Mouse (Mus musculus) Patski (cell line): Measurements from ENCODE around the gene Evi2a. TPM values are rescaled to one million over a fixed set of nuclear protein-coding genes. Genes with fewer than 3 reads are reported as not detected.

Experiments
- ATAC-seq: fragments of 100-300 bp; one replicate; pipeline ENCODE4 v1.8.0; 2021
- CTCF ChIA-PET: fragments of 350-600 bp; sonication (Branson Sonifier 250); formaldehyde crosslinking; loops from one replicate; lab custom pipeline; 2022; ENCODE audit warnings: inconsistent platforms; lab: Charles Lee
- POLR2A ChIA-PET: fragments of 350-600 bp; sonication (Branson Sonifier 250); formaldehyde crosslinking; loops from one replicate; lab custom pipeline; 2022; ENCODE audit warnings: antibody characterized with exemption, inconsistent platforms; lab: Charles Lee
- DNase-seq: peaks from one replicate; pipeline ENCODE4 v3.0.0-alpha.2; 2011; ENCODE audit warnings: low read depth, low spot score
- H3K27me3 ChIP-seq: fragments of 371-371 bp; one replicate; pipeline ENCODE4 v1.5.1; 2021
- CTCF ChIP-seq: fragments of 100-300 bp; IDR thresholded peaks from one replicate; pipeline ENCODE4 v1.5.1; 2021
- in situ Hi-C: fragments of 300-500 bp; cut with MboI; formaldehyde crosslinking; loops from 3 replicates; pipeline ENCODE4 v1.11.1; 2018; ENCODE audit warnings: low pct_unique_long_range_greater_than_20kb, mixed read lengths
- polyA plus RNA-seq: library from polyadenylated mRNA; unstranded; gene quantifications from one replicate; pipeline ENCODE4 v1.2.3, GENCODE M21; 2021

Evi2a gene
- polyA plus RNA-seq, 1 experiment from 2014 or later = 0.08 TPM

- no peak for DNase-seq
- no peaks in the 10 kb centered on the region for H3K27me3 ChIP-seq
- in situ Hi-C loops = no loop called here
- TF ChIP-seq CTCF = no peak
- ChIA-PET CTCF (no interaction called here), POLR2A (no interaction called here)
- no peak for ATAC-seq
Observed at GRCm38 (mm10) chr11:79535554-79535953, 5.1 kb upstream of the Evi2a start.

- ATAC-seq (peak; percentile 89), DNase-seq (peak; percentile 85)
- CTCF ChIA-PET = interaction anchor here (0.8 to 1.8 kb wide), 5 partner anchors 12 to 58 kb away, joined by 3 to 6 read pairs (median 4); no protein-coding TSS in a partner anchor
- H3K27me3 ChIP-seq = no peaks in the 10 kb centered on the region
- in situ Hi-C loops = no loop called here
- TF ChIP-seq CTCF = no peak
- POLR2A ChIA-PET = interaction anchor here (0.8 to 1.2 kb wide), 2 partner anchors 9 to 45 kb away, joined by 3 read pairs; no protein-coding TSS in a partner anchor
Observed at GRCm38 (mm10) chr11:79533950-79534690, 3.7 kb upstream of the Evi2a start.

- in situ Hi-C loops = no loop called here
- H3K27me3 ChIP-seq = no peaks in the 10 kb centered on the region
- ATAC-seq (no peak), DNase-seq (no peak)
- ChIA-PET POLR2A (interaction anchor here (0.6 to 1.2 kb wide), 2 partner anchors 44 to 566 kb away, joined by 3 read pairs; no protein-coding TSS in a partner anchor), CTCF (interaction anchor here (1.0 to 1.8 kb wide), 3 partner anchors 11 to 58 kb away, joined by 3 to 6 read pairs (median 4); no protein-coding TSS in a partner anchor)
- TF ChIP-seq CTCF = no peak
Observed at GRCm38 (mm10) chr11:79533311-79533710, 2.9 kb upstream of the Evi2a start.

GRCm38 (mm10) chr11:79531485-79531884 is 1.1 kb upstream of the Evi2a start:
- DNase-seq (no peak), ATAC-seq (no peak)
- ChIA-PET CTCF (interaction anchor here (0.7 kb wide), 1 partner anchor 15 kb away, joined by 3 read pairs; no protein-coding TSS in a partner anchor), POLR2A (interaction anchor here (0.5 kb wide), 1 partner anchor 60 kb away, joined by 3 read pairs; the partner anchor contains the start of gene Rab11fip4)
- no peaks in the 10 kb centered on the region for H3K27me3 ChIP-seq
- in situ Hi-C loops = no loop called here
- no peak for TF ChIP-seq CTCF

DNA sequence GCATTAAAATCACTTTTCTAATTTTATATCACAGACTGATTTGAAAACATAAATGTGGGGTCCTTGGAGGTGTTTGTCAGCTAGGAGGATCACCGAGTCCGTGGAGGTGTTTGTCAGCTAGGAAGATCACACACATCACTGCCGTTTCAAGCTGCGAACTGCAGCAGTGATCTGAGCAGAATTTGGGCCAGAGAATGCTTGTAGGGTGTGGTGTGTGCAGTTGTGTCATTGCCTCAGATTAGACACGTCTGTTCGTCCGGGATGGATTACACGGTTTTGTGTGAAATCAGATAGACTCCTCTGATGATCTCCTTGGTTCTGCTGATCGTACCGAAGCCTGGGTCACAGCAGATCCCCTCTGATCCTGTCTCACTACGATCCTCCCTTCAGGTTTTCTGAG is 365 bp upstream of the Evi2a start:
- CTCF ChIA-PET = no interaction called here
- no peak for DNase-seq
- ATAC-seq = no peak
- H3K27me3 ChIP-seq = no peaks in the 10 kb centered on the region
- in situ Hi-C loops = no loop called here
- POLR2A ChIA-PET = no interaction called here
- no peak for TF ChIP-seq CTCF

GRCm38 (mm10) chr11:79529736-79530135 is 673 bp downstream of the Evi2a start:
- in situ Hi-C loops = no loop called here

DNA sequence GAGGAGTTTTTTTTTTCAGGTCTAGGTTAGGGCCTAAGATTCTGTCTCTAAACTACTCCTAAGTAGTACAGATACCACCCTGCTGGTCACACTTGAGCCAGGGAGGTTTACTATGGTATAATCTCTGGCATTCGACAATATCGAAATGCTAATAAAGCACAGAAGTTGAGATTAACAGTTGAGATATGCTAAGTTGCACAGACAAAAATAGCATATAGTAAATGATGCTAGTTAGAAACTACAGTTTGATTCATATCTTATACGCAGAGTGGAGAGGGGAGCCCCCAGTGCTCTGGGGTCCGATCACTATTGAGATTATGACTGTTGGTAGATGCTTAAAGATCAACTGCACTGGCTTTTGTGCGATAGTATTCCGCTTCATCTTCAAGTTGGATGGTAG is 1.2 kb downstream of the Evi2a start:
- ChIA-PET POLR2A (no interaction called here), CTCF (no interaction called here)
- ATAC-seq (no peak), DNase-seq (no peak)
- no peak for TF ChIP-seq CTCF
- H3K27me3 ChIP-seq = no peaks in the 10 kb centered on the region
- in situ Hi-C loops = no loop called here

More at GRCm38 (mm10) chr11:79529736-79530135, 673 bp downstream of the Evi2a start:
- H3K27me3 ChIP-seq = no peaks in the 10 kb centered on the region
- CTCF ChIA-PET = no interaction called here
- ATAC-seq = no peak
- no peak for TF ChIP-seq CTCF
- no peak for DNase-seq
- POLR2A ChIA-PET = no interaction called here

DNA sequence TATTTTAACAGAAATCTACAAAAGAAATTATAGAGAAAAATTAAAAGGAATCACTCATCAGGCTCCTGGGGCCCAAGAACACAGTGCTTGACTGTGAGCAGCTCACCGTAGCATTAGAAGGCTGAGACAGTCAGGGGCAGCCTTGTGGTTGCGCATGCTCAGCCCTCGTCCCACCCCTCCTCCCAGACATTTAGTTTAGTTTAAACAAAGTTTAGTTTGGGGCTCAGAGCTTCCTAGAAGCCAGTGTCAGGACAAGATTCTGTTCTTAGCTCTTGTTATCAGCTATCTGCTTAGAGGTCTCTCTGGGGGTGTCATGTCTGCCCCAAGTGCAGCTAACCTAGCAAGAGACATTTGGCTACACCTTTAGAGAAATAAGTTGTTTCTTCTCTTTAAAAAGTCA is 1.8 kb downstream of the Evi2a start:
- CTCF ChIA-PET = no interaction called here

DNA sequence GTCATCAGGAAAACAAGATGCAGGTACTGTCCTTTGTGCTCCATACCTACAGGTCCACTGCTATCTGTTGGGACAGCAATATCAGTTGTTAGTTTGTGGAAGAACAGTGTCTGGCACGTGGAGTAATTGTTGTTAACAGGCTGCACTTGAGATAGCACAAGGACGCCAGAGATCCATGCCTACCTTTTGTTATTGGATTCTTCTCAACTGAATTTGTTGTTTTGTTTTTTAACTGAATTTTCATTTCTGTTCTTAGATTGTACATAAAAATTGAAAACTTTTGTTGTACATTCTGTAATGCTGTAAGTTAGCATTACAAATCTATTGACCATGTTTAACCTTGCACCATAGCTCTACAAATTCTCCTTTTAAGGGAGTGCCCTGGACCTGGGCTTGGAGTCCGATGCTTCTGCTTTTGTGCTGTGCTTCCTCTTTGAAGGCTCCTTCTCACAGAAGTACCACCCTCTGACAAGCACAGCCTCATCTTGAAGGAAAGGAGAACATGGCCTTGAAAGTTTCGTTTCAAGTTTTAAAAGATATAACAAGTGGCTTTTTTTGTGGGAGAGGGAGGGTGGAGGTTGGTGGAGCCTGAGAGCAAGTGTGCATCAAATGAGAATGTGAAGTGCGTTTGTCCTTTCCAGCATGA is 2.5 kb downstream of the Evi2a start:
- no peak for ATAC-seq
- DNase-seq = no peak
- CTCF ChIA-PET = no interaction called here
- in situ Hi-C loops = no loop called here
- H3K27me3 ChIP-seq = no peaks in the 10 kb centered on the region
- POLR2A ChIA-PET = no interaction called here
- TF ChIP-seq CTCF = no peak

More for the DNA sequence above, 1.8 kb downstream of the Evi2a start:
- no peak for TF ChIP-seq CTCF
- in situ Hi-C loops = no loop called here
- H3K27me3 ChIP-seq = no peaks in the 10 kb centered on the region
- POLR2A ChIA-PET = no interaction called here
- DNase-seq (no peak), ATAC-seq (no peak)

DNA sequence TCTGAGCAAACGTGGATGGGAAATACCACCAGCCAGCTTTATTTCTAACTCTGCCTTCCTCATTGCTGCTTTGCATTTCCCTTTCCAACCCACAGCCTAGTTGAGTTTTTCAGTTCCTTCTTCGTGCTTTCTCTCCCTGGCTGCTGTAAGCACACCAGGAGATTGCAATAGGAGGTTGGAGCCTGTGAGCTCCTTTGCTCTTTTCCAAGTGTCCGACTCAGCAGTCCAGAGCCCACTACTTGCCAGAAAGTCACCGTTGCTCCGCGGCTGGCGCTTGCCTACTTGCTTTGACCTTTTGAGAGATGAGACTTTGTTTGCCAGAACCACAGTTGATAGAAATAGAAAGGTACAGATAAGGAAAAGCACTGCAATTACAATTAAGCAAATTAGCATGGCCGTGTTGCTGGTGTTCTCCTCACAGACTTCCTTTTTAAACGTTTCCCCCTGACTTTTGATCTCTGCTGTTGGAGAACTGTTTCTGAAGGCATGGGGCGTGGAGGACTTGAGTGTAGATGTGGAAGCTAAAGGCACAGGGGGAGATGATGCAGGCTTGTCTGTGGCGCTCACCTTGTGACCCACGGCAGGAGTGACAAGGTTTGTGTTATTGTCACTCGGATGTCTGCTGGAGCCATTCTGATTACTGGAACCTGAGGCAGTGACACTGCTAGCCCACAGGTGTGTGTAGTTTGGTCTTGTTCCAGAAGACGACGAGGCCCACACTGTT is 3.2 kb downstream of the Evi2a start:
- CTCF ChIA-PET = interaction anchor here (1.2 kb wide), 1 partner anchor 26 kb away, joined by 3 read pairs; no protein-coding TSS in a partner anchor
- POLR2A ChIA-PET = no interaction called here
- TF ChIP-seq CTCF = no peak
- ATAC-seq = no peak
- no peak for DNase-seq
- in situ Hi-C loops = no loop called here
- H3K27me3 ChIP-seq = no peaks in the 10 kb centered on the region
